Mouse (Mus musculus): ENCODE data around the gene Gm10645.
A peak's percentile ranks its signal among the peaks of the same experiment; 100 is the strongest.

The Gm10645 gene

DNA sequence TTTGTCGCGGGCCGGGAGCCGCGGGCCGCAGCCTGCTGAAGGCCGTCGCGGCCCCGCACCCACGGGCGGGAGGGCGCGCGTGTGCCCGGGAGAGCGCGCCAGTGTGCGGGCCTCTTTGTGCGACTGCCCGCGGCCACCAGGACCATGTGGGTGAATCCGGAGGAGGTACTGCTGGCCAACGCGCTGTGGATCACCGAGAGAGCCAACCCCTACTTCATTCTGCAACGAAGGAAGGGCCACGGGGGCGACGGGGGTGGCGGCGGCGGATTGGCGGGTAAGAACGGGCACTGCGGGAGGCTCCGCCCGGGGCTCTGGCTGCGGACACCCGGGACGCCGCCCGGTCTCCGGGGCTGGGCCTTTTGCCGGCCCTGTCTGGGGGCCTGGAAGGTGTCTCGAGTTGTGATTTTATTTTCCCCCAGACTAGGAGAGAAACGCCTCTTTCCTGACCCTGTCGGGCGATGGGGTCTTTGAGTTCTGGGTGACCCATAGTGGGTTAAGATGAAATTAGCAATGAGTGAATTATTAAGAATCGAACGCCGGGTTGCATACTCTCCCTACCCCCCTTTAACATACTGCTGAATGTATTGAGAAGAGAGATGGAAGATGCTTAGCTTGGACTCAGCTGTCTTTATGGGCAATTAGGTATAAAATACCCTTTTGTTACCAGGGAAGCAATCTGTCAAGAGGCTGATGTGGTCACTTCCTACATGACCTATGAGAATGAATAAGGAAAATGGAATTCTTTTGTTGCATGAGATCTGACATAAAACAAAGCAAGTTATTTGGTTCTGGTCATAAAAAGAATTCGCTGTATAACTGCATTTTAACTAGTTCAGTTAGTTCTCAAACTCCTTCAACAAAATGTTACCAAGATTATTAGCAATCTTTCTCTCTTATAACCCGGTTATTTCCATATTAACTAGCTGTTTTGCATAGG, at the start of gene Gm10645:
TSS of gene Gm10645 (minus strand) at position 240 of the 937 bp plus-strand sequence.
- DNase-seq (ENCODE audit: low spot score in 2 of 2): peak in 1 of 2 experiments; percentile 48

DNA sequence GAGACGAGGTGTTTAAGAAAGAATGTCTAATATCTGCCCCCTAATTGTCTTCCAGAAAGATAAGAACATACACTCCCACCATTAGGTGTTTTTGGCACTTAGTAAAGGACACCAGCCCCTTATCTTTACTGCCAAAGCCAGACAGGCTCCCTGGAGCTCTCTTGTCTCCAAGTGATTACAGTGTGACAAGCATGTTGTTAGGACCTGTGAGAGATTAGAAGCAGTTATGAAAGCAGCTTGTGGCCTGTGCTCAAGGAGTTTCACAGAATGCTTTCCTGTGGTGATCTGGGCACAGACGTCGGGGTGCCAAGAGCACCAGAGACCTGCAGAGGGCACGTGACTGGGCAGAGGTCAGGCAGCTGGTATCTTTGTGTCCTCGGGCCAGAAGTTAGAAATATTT, 49.1 kb upstream of the Gm10645 start:
- DNase-seq (ENCODE audit: low spot score in 2 of 2): no peak

DNA sequence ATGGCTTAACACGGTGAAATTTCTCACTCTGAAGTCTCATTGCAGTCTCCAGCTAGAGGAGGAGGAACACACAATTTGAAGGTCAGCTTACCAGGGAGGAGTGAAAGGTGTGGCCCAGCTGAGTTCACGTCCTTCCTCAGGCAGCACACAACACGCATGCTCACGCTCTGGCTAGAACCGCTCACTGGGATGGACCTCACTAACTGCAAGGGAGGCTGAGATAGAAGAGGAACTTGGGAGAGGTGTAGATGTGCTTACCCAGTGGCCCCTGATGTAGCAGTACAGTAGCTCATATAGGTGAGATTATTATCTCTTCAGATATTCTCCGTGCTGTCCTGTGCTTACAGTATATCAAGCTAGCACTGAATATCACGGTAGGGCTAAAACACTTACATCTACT, 44.7 kb upstream of the Gm10645 start:
- no peak for DNase-seq (ENCODE audit: low spot score in 2 of 2)

DNA sequence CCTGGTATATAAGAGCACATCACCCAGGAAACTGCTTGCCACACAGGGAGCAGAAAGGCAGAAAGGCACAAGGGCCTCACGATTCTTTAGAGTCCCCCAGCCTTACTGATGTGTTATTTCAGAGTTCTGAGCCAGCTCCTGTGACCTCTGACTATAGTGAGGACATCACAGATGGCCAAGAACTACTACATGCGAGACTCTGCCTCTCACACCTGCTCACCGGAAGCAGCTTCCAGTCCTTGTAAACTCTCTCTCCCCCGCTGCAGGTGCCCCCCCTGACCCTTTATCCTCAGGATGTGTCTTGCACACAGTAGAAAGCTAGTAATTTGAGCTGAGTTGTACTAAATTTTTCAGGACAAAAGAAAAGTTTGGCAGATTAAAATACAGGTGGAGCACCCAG, 43.6 kb upstream of the Gm10645 start:
- no peak for DNase-seq (ENCODE audit: low spot score in 2 of 2)

DNA sequence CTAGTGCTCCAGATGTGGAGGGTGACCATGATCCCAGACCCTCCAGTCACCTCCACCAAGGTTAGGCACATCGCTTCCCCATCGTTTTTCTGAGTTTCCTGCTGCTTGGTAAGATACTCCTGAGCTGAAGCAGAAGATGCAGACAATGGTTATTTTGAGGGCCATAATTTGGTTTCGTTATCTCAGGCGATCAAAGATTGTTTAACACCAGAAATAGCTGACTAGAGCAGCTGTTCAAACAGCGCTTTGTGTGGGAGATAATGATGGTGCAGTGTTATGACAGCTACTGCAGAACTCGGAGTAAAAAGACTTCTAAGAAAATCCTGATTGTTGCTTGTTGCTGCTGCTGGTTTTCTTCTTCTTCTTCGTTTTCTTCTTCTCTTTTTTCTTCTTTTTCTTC, 39.9 kb upstream of the Gm10645 start:
- peak; percentile 57 to 68 for DNase-seq (ENCODE audit: low spot score in 2 of 2)

DNA sequence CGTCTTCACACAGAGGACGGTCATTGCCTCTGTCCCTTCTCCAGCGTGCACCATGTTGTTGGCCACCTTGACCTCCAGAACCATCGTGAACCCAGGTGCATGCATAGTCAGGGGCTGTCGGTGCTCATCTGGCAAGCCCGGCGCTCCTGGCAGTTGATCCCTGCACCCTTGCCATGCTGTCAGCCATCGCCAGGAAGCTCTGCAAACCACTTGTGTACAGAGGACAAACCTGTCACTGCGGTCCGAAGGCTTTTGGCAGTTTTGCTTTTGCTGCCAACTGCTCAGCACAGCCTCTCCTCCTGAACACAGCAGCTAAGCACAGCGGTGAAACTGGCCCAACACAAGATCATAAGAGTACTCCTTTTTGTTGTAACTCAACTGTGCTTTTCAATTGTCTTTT, 37.0 kb upstream of the Gm10645 start:
- no peak for DNase-seq (ENCODE audit: low spot score in 2 of 2)

DNA sequence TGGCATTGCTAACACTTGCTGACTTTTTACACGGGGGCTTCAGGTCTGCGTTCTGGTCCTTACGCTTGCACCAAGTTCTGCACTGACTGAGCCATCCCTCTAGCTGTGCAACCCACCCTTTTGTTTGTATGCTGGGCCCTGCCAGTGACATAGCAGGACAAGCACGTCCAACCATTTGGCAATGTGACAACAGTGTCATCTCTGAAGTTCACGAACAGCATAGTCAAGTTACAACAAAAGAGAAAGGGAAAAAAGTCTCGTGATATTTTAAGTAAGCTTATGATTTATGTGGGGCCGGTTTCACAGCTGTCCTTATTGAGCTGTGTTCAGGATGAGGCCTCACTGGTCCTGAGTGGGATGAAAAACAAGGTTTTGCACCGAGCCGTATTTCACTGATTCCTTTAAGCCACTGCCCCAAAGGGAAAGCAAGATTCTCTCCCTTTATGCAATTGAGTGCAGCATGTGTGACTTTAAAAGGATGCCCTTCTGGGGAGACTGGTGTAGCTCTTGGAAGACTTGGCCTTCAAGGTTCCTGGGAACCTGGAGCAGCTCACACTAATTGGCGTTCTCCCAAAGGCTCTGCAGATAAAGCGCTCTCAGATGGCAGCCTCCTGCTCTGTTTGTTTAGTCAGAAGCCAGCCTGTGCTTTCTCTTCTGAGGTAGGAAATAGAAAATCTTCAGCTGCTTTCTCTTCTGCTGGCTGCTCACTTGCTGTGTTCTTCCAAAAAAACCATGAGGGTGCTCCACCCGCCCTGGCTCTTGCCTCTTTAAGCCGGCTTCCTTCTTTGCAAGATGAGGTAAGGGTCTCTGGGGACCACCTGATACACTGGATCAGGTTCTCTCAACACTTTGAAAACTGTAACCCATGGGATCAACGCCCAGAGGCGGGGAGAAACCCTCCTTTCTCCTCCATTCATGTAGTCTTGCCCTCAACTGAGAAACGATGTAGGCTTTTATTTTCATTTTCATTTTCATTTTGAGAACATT, 34.5 kb upstream of the Gm10645 start:
- peak; percentile 26 to 62 for DNase-seq (ENCODE audit: low spot score in 2 of 2)

DNA sequence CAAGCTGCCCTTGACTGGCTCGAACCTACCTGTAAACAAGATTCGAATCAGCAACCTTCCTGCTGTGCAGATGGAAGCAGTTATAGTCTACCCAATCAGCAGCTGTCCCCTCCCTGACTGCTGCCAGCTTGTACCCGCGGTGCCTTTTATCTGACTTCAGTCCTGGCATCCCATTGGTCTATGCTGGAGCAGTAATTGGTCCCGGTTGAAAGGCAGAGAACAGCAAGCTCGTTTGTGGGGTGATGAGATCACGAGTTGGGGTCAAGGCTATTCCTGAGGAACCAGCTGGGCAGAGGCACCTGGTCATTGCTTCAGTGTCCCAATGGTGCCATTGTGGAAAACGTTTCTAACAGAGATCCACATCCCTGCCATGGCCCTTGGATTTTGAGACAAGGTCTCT, 33.7 kb upstream of the Gm10645 start:
- DNase-seq (ENCODE audit: low spot score in 2 of 2): no peak

DNA sequence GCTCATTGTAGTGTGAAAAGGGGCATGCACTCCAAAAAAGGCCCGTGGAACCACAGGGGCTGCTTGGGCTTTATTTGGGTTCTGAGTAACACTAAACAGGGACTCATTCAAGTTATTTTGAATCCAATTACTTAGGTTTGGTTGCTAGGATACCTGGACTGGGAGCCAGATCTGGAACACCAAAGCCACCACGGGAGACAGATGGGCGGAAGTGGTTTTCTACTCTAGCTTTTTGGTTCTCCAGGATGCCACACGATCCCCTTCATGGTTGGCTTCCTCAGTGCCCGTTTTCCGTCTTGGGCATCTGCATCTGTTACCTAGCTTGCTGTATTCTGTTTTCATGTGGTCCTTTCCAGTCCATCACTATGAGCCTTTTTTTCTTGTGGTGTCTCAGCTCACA, 30.1 kb upstream of the Gm10645 start:
- peak in 1 of 2 experiments; percentile 74 for DNase-seq (ENCODE audit: low spot score in 2 of 2)

DNA sequence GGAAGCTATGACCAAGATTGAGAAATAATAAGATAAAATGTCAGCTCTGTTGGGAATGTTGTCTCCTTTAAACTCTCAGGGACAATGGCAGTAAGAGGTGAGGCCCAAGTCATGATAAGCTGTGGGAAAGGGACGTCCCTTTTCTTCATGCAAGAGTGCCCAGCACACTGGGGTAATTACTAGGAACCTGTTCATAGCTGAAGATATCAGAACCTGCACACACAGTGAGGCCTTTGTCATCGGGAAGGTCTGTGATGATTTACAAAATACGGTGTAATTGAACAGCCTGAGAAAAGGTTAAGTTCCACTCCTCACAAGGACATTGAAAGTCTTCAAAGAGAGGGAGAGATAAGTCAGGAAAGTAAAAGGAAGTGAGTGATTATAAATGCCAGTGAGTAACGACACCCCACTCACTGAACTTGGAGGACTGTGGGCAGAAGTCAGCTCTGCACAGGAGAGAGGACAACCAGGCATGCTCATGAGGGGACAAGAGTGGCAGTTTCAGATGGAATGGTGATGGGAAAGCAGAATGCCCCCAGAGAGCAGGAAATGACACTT, 23.6 kb upstream of the Gm10645 start:
- no peak for DNase-seq (ENCODE audit: low spot score in 2 of 2)

DNA sequence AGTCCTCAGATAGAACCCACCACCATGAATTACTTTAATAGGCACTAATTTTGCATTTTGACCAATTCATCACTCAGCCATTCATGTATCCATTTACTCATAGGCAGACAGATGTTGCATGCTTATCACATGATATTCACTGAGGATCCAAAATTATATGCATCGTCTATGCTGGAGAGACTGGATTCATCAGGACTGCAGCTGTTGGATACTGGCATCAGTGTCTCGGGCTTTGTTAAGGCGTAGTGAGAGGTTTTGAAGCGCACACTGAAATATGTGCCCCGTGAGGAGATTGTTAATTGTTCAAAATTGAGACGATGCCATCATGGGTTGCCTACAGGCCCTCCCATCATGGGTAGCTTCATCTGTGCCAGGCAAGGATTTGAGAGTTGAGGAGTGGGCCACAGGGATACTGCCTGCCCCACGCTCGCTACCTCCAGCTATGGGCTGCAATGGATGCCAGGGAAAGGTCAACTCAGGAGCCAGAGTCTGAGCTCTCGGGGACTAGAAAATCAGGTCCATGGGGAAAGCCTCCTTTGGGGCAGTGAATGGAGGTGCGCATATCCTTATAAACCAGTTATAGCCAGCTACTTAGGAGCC, 21.5 kb upstream of the Gm10645 start:
- DNase-seq (ENCODE audit: low spot score in 2 of 2): no peak

DNA sequence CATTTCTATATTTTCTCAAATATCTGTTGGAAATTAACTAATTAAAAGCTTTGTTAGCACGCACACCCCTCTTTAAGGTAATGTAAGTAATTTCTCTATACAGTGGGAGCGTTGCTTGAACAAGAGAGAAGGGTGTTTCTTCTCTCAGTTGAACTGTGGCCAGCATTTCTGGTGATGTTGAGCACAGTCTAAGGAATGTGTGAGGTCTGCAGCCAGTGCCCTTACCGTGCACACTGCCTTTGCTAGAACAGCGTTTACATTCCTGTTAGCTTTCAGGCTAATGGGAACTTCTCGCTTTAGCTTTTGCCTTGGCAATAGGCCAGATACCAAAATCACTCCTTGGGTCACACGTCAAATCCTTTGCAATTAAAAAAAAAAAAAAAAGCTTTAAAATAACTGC, 20.4 kb upstream of the Gm10645 start:
- no peak for DNase-seq (ENCODE audit: low spot score in 2 of 2)

DNA sequence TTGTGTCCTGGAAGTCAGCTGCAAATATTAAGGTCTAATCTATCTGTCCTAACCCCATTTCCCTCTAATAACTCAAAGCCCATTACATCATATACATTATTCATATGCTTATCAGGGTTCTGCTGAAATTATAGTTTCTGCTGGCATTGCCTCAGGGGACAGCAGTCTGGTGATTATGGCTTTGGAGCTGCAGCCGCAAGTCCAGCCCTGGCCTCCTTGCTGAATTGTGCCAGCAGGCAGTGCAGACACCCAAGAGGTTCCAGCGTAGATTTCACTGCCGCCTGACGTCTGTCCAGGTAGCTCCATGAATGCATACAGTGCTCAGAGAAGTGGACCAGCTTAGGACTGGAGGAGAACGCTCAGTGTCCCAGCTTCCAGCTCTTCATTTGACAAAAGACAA, 16.8 kb upstream of the Gm10645 start:
- no peak for DNase-seq (ENCODE audit: low spot score in 2 of 2)

DNA sequence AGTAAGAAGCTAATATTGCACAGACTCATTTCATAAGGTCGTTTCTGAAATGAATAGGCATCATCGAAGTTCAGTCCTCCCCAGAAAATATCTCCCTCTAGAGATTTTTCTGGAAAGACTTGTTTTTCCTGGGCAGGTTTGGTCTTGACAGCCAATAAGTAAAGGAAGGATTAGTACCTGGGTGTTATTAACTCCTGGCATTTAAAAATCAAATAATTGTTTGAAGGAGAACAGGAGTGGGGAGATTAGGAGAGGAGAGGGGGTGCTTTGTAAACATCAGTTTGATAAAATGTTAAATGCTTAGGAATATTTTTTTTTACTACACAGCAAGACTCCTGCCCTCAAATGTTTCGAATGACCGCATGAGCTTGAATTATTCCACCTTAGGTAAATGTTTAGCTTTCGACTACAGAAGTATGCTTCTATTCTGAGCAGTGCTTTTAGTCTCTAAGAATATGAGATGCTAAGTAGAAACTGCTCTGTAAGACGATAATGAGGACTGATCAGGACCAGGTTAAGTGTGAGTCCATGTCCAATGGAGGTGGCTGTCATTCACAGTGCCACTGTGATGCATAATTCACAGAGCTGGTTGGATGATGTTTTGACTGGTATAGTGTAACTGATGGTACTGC, 16.0 kb upstream of the Gm10645 start:
- DNase-seq (ENCODE audit: low spot score in 2 of 2): no peak

DNA sequence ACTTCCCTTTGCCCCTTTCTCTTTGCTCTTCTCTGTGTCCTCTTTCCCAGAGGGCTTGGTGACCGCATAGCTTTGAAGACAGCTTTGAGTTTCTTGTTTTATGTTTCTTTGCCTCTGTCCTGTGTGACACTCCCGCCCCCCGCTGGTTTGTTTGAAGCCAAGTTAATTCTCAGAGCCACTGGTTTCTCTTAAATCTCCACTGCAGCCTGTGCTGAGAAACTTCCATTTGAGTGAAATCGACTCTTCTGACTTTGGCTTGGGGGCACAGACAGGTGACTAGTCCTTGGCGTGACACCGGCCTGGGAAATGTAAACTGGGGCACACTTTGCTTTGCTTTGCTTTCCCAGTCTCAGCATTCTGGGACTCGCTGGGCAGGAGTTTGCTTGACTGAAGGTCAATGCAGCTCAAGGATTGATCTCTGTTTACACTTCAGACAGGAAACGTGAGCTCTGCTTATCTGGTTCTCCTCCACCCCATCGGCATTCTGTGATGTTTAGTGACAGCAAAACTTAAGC, 12.3 kb upstream of the Gm10645 start:
- DNase-seq (ENCODE audit: low spot score in 2 of 2): no peak

DNA sequence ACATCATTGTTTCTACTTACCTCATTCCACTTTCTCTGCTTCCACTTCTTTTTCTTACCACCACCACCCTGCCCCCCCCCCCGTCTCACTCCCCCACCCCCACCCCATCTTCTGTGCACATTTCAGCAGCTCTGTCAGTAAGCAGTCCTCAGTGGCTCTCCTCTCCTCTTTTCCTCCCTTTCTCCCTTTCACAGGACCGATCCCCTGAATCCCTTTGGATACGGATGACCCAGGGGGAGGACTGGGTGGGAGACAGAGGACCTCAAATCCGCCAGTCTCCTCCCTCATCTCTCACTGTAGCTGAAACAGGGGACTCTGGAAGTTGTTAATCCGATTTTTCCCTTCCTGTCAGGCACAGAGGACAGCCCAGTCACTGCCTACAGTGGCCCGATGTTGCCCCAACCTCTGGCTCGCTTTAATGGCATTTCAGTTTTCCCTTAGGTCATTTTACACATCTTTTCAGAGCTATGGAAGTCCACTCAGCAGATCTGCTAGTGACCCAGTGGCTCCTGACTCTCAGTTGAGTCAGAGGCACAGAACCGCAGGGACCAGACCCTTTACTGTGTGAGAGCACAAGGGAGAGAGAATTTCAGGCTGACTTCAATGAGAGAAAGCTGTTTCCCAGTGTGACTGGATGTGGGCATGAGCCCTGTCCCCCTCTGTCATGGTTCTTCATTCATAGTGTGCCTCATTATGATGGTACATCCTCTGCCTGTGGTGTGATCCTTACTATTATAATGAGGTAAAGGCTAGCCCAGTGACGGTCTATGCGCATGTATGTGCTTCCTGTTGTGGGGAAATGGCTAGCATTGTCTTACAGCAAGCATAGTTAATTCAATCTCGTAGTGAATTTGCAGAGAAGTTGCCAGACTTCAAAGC, 11.6 kb upstream of the Gm10645 start:
- no peak for DNase-seq (ENCODE audit: low spot score in 2 of 2)

DNA sequence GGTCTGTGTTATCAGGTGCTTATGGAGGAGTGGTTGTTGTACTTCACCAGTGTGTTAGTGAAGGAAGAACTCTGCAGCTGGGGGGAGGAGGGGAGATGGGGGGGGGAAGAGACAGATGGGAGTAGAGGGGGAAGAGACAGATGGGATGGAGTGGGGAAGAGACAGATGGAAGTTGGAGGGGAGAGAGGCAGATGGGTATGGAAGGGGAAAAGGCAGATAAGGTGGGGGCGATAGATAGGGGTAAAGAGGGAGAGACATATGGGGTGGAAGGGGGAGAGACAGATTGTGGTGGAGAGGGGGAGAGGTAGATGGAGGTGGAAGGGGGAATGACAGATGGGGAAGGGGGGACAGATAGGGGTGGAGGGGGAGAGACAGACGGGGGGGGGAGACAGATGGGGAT, 10.8 kb upstream of the Gm10645 start:
- DNase-seq (ENCODE audit: low spot score in 2 of 2): no peak

DNA sequence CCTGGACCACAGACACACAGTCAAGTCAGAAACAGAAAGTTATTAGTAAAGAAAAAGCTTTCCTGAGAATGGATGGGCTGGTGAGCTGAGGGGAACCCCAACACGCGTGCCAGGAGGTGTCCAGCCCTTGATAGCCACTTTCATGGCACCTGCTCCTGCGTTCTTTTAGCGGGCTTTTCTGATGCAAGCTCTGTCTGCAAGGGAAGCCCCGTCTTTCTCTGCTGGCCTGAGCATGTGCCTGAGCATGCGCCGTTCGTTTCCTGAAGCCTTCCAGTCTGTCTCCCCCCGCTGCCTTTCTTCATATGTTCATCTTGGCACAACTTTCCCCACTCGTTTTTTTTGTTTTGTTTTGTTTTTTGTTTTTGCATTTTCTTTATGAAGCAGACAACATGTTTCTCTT, 9.7 kb upstream of the Gm10645 start:
- no peak for DNase-seq (ENCODE audit: low spot score in 2 of 2)

DNA sequence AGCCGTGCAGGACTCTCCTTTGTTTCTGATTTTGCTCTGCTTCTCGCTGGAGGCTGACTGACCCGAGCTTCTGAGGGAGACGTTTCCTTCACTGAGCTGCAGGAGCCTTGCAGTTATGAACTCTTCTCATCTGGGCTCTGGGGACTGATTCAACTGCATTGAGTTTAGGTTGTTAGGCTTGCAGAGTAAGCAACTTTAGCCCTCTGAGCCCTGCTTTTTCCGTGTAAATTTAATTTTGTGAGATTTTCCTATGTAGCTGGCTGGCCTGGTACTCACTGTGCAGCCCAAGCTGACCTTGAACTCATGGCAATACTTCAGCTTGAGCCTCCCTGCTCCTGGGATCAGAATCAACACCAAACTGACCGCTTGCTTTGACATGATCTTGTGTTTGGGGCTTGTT, 4.9 kb upstream of the Gm10645 start:
- DNase-seq (ENCODE audit: low spot score in 2 of 2): no peak

DNA sequence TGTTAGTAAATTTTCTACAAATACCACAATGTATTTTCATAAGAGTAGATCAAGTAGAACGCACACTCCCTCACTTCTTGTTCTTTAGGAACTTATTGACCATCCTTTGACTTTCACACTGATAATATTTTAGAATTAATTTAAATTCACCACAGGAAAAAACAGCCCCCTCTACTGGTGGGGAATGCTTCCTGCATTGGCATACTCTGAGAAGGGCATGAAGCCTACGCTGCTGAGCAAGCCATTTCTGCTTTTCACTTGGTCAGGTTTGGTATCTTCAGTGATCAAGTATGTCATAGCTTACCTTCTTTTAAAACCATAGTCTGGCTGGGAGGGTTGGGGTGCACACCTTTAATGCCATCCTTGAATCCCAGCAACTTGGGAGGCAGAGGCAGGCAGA, 3.7 kb upstream of the Gm10645 start:
- no peak for DNase-seq (ENCODE audit: low spot score in 2 of 2)

Data from left cerebral cortex, adult 9 months (tissue).